Mouse (Mus musculus) kidney, embryonic 14.5 days (tissue): ENCODE measurements around the gene Prr15l. TPM values are rescaled to one million over a fixed set of nuclear protein-coding genes. Genes with fewer than 3 reads are reported as not detected.

Source experiments
- ATAC-seq: fragments of 200-750 bp; cut with Nextera tagmentation; 2 replicates; pipeline ENCODE4 v1.8.0; 2017; ENCODE audit warnings: moderate number of reproducible peaks, mild to moderate bottlenecking, moderate TSS enrichment, moderate library complexity; ENCODE audit not compliant: low FRiP score, low TSS enrichment
- H3K27ac ChIP-seq: fragments of 300-500 bp; sonication (generic); 2 replicates; pipeline ENCODE4 v1.5.1; 2014; ENCODE audit warnings: low read depth, mild to moderate bottlenecking, low read length, moderate library complexity, mixed read lengths
- H3K27me3 ChIP-seq: fragments of 300-500 bp; sonication (generic); 2 replicates; pipeline ENCODE4 v1.6.1; 2014; ENCODE audit warnings: mild to moderate bottlenecking, low read length; ENCODE audit not compliant: control insufficient read depth, insufficient read depth
- H3K36me3 ChIP-seq: fragments of 300-500 bp; sonication (generic); 2 replicates; pipeline ENCODE4 v1.6.1; 2014; ENCODE audit warnings: low read length, mixed read lengths; ENCODE audit not compliant: control insufficient read depth, insufficient read depth
- H3K4me1 ChIP-seq: fragments of 300-500 bp; sonication (generic); 2 replicates; pipeline ENCODE4 v1.6.1; 2014; ENCODE audit warnings: low read length, mixed read lengths; ENCODE audit not compliant: control insufficient read depth, insufficient read depth
- H3K4me2 ChIP-seq: fragments of 300-500 bp; sonication (generic); replicated peaks from 2 replicates; pipeline ENCODE4 v1.6.1; 2014; ENCODE audit warnings: low read depth, mild to moderate bottlenecking, low read length
- H3K4me3 ChIP-seq: fragments of 300-500 bp; sonication (generic); 2 replicates; pipeline ENCODE4 v1.5.1; 2014; ENCODE audit warnings: mild to moderate bottlenecking, low read length
- H3K9ac ChIP-seq: fragments of 300-500 bp; sonication (generic); 2 replicates; pipeline ENCODE4 v1.6.1; 2014; ENCODE audit warnings: low read depth, mild to moderate bottlenecking, low read length, moderate library complexity
- H3K9me3 ChIP-seq: fragments of 300-500 bp; sonication (generic); 2 replicates; pipeline ENCODE4 v1.6.1; 2016; ENCODE audit warnings: low read length; ENCODE audit not compliant: control insufficient read depth
- WGBS: fragments of 180-500 bp; shearing (Covaris S2); extraction: QIAGEN DNeasy Blood & Tissue Kit; methylation state at CpG from one replicate; pipeline ENCODE4 v1.1.7; 2014; 5-methylcytosine and 5-hydroxymethylcytosine counted together
- polyA plus RNA-seq: library from polyadenylated mRNA; unstranded; fragments of >200 nt; fragmentation: Nextera tagmentation; extraction: Ambion mirVana; gene quantifications from 2 replicates; pipeline ENCODE4 v1.2.1, GENCODE M21; 2014

Prr15l gene
- 33.7 and 36.3 TPM in 2 replicates for polyA plus RNA-seq

DNA sequence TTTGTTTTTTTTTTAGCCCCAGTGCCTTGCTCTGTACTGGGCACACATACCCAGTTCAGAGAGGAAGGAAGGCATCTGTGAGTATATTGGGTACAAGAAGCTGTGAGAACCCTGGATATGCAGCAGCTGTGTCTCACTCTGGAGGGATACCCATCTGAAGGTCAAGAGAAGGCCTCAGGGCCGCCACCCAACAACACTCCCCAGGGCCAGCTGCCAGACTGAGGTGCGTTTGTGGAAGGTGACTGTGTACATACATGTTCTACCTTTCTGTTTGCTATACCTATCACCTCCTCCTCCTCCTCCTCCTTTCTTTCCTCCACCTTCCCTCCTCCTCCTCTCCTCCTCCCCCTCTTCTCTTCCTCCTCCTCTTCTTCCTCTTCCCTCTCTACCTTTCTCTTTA is at the start of gene Prr15l:
TSS of gene Prr15l (plus strand) at position 17 of the 400 bp plus-strand sequence.
- no peaks in the 10 kb centered on the region for H3K36me3 ChIP-seq
- H3K27me3 ChIP-seq: no peaks in the 10 kb centered on the region
- H3K27ac ChIP-seq: peak within 1 kb of the TSS; percentile 96; the same call in 1 of the 2 replicates
- peak within 1 kb of the TSS; percentile 30 for H3K4me2 ChIP-seq
- H3K4me1 ChIP-seq: peaks cover 8% of the 10 kb centered on the region
- ATAC-seq: no peak
- peak within 1 kb of the TSS; percentile 33 for H3K4me3 ChIP-seq
- peak within 1 kb of the TSS; percentile 44 for H3K9ac ChIP-seq
- WGBS: 74% methylated on average over 2 of the region's 2 CpGs
- no peaks in the 10 kb centered on the region for H3K9me3 ChIP-seq

DNA sequence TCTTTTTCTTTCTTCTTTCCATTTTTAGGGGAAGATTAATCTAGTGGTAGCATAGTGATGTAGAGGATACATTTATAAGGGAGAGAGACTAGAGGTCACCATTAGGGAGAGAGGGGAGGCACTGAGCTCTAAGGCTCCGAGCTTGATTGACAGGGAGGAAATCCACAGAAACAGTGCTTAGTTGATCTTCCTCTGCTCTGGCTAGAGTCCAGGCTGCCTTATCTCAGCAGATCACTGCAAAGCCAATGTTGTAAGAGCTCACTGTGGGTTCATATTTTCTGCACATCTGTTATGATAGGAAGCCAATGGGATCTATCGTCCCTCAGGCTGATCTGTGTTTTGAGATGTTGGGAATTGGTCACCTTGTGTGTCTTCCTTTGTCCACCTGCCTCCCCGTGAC is 49.2 kb upstream of the Prr15l start:
- Histone ChIP-seq H3K9me3 (no peaks in the 10 kb centered on the region), H3K4me2 (no peak overlapping the region), H3K4me1 (peaks cover 12% of the 10 kb centered on the region), H3K36me3 (no peaks in the 10 kb centered on the region), H3K4me3 (no peak overlapping the region), H3K27me3 (peaks cover 6% of the 10 kb centered on the region; the same call in 1 of the 2 replicates), H3K27ac (no peak overlapping the region), H3K9ac (no peak overlapping the region)
- 73% methylated on average over 3 of the region's 3 CpGs for WGBS
- no peak for ATAC-seq

DNA sequence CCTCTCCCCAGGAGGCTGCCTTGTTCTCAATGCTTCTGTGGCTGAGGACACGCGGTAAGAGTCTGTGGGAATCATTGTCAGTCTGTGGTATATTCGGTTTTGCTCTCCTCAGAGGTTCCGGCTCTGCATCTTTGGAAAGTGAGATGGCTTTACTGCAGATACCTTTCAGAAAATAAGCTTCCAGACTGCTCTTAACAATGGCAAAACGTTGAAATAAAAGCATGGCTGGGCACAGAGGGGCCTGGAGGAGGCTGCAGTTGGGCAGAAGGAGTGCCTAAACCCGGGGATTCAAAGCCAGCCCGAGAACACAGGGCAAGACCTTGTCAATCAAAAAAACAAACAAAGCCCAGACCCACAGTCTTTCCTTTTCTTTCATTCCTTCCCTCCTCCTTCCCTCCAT is 48.5 kb upstream of the Prr15l start:
- H3K9me3 ChIP-seq: no peaks in the 10 kb centered on the region
- ATAC-seq: no peak
- H3K27ac ChIP-seq: no peak overlapping the region
- peaks cover 6% of the 10 kb centered on the region; the same call in 1 of the 2 replicates for H3K27me3 ChIP-seq
- no peak overlapping the region for H3K4me2 ChIP-seq
- no peak overlapping the region for H3K9ac ChIP-seq
- no peaks in the 10 kb centered on the region for H3K36me3 ChIP-seq
- H3K4me1 ChIP-seq: peaks cover 9% of the 10 kb centered on the region
- 40% methylated on average over 7 of the region's 7 CpGs for WGBS
- no peak overlapping the region for H3K4me3 ChIP-seq

DNA sequence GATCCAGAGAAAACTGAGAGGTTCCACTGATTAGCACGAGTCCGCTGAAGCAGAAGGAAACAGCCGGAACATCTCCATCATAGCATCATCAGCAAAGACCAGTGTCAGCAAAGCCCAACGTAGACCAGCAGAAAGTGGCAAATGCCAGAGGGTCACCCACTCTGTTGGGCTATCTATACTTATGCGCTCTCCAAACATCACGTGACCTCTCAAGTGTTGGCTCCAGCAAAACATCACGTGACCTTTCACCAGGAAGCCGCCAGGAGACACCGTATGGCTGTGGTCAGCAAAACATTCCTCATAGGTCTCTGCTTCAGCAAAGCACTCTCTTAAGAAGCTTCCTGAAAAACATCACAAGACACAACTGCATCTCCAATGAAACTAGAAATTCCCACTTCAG is 47.6 kb upstream of the Prr15l start:
- no peaks in the 10 kb centered on the region for H3K9me3 ChIP-seq
- H3K27me3 ChIP-seq: peaks cover 6% of the 10 kb centered on the region; the same call in 1 of the 2 replicates
- no peak overlapping the region for H3K9ac ChIP-seq
- H3K4me2 ChIP-seq: no peak overlapping the region
- ATAC-seq: no peak
- H3K4me3 ChIP-seq: no peak overlapping the region
- H3K27ac ChIP-seq: no peak overlapping the region
- H3K4me1 ChIP-seq: peaks cover 9% of the 10 kb centered on the region
- no peaks in the 10 kb centered on the region for H3K36me3 ChIP-seq
- 78% methylated on average over 9 of the region's 9 CpGs for WGBS

DNA sequence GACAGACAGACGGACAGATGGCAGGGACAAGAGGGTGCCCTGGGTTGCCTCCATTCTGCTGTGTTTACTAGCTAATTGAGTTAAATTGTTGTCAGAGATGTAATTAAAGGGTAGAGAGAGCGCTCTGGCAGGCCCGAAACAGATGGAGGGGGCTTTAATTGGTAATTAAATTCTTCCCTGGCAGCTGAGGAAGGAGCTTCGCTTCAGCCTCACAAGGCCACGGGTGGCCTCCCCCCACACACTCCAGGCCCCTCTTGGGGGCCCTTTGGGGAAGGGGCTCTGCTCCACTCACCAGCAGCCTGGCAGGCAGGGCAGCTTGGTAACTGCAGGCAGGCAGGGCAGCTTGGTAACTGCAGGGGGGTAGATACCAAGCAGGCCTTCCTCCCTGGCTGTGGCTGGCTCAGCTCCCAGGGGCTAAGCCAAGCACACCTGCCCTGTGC is 42.0 kb upstream of the Prr15l start:
- Histone ChIP-seq H3K4me2 (no peak overlapping the region), H3K4me3 (no peak overlapping the region), H3K9ac (no peak overlapping the region), H3K27ac (no peak overlapping the region), H3K4me1 (0 out of 2 replicates have a peak, but pooled peaks cover 5% of the 10 kb centered on the region), H3K36me3 (no peaks in the 10 kb centered on the region), H3K9me3 (no peaks in the 10 kb centered on the region), H3K27me3 (no peaks in the 10 kb centered on the region)
- ATAC-seq: no peak
- 30% methylated on average over 5 of the region's 5 CpGs for WGBS

DNA sequence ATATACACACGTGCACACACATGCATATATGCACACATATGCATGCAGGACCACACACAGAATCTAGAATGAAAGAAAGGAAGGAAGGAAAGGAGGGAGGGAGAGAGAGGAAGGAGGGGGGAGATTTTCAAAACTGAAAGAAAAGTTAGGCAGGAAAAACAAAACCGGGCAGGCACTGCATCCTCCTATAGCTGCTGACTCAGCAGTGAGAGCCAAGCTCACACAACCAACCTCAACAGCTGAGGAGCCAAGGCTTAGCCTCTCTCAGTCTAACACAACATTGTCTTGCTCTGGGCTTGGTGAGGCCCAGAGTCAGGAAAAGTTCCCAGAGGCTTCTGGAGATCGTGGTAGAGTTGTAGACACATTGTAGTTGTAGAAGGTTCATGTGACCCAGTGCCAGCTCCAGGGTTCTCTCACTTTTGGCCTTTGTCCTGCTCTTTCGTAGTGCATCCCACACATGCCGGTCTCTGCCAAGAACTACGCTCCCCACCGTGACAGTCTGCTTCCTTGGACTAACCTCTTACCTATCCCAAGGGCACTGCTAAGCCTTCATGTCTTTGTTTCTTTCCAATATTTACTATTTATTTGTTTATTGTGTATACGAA is 40.9 kb upstream of the Prr15l start:
- Histone ChIP-seq H3K36me3 (no peaks in the 10 kb centered on the region), H3K4me3 (no peak overlapping the region), H3K27ac (no peak overlapping the region), H3K27me3 (no peaks in the 10 kb centered on the region), H3K4me2 (no peak overlapping the region), H3K9me3 (no peaks in the 10 kb centered on the region), H3K4me1 (0 out of 2 replicates have a peak, but pooled peaks cover 6% of the 10 kb centered on the region), H3K9ac (no peak overlapping the region)
- no peak for ATAC-seq
- WGBS: 81% methylated on average over 8 of the region's 8 CpGs

DNA sequence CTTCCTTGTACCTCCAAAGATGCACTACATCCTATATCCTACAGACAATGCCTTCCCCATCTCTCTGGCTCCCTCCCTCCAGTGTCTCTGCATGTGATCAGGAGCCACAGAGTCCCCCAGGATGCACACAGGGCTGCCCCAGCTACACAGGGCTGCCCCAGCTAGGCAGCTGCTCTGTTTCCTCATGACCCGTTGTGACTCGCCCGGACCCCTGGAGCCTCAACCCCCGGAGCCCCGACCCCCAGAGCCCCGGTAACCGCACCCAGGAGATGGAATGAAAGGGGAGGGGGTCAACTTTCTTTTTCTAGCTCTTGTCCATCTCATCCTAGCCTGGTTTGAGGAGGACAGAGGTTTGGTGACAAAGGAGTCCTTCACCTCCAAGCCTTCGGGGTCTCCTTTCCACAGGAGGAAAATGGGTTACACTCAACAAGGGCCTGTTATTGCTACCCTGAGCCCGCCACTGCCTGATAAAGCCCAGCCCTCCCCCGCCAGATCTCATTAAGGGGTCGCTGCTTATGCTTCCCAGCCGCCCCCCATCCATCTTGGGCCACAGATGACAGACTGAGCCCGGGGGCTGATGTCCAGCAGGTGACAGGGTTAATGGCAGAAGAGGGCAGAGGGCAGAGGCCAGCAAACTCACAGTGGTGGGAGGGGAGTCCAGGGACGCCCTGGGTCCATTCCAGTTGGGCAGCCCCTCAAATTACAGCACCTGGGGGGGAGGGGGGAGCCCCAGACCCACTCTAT is 35.9 kb upstream of the Prr15l start:
- H3K27ac ChIP-seq: no peak overlapping the region
- no peaks in the 10 kb centered on the region for H3K27me3 ChIP-seq
- no peaks in the 10 kb centered on the region for H3K9me3 ChIP-seq
- no peak overlapping the region for H3K9ac ChIP-seq
- H3K36me3 ChIP-seq: no peaks in the 10 kb centered on the region
- peaks cover 8% of the 10 kb centered on the region; the same call in 1 of the 2 replicates for H3K4me1 ChIP-seq
- WGBS: 18% methylated on average over 14 of the region's 14 CpGs
- H3K4me3 ChIP-seq: no peak overlapping the region
- H3K4me2 ChIP-seq: no peak overlapping the region
- no peak for ATAC-seq

DNA sequence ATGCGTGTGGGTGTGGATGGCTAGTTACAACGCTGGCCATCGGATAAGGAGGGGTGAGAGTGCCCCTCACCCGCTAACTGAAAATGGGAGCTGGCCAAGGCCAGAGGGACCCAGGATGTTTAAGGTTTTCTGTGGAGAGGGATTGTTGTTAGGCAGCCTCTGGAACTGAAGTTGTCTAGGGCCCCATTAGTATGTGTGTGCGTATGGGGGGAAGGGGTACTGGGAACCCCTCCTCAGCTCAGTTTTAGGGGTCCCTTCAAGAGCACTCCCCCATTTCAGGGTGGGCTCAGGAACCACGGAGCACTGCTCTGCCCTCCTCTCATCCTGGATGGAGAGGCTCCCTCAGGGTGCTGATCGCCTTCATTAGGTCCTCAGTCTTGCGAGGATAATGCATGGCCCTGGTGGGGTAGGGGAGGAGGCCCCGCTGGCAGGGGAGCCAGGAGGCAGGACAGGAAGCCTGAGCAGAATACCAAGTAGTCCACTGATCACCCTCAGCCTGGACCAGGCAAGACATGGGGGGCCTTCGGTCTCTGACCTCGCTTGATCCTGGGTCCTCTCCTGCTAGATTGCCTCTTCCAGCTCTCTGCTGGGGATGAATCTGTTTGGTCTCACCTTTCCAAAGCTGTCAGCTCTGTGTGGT is 34.6 kb upstream of the Prr15l start:
- peak; percentile 24; the same call in 1 of the 2 replicates for ATAC-seq
- no peak overlapping the region for H3K27ac ChIP-seq
- no peak overlapping the region for H3K4me2 ChIP-seq
- H3K4me3 ChIP-seq: no peak overlapping the region
- peaks cover 8% of the 10 kb centered on the region; the same call in 1 of the 2 replicates for H3K4me1 ChIP-seq
- WGBS: 41% methylated on average over 11 of the region's 11 CpGs
- H3K36me3 ChIP-seq: no peaks in the 10 kb centered on the region
- H3K27me3 ChIP-seq: no peaks in the 10 kb centered on the region
- H3K9ac ChIP-seq: no peak overlapping the region
- no peaks in the 10 kb centered on the region for H3K9me3 ChIP-seq

DNA sequence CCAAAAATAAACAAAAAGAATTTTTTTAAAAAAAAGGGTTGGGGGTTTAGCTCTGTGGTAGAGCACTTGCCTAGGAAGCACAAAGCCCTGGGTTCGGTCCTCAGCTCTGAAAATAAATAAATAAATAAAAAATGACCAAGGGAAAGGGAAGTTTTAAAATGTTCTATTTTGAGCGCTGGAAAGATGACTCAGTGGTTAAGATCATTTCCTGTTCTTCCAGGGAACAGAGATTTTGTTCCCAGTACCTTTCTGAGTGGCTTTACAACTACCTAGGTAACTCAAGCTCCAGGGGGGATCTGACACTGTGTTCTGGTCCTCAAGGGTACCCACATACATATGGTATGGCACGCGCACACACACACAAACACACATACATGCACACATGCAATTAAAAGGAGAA is 32.0 kb upstream of the Prr15l start:
- 72% methylated on average over 4 of the region's 4 CpGs for WGBS
- no peaks in the 10 kb centered on the region for H3K9me3 ChIP-seq
- peaks cover 15% of the 10 kb centered on the region for H3K4me1 ChIP-seq
- no peak for ATAC-seq
- no peaks in the 10 kb centered on the region for H3K36me3 ChIP-seq
- no peak overlapping the region for H3K4me2 ChIP-seq
- no peaks in the 10 kb centered on the region for H3K27me3 ChIP-seq
- H3K27ac ChIP-seq: no peak overlapping the region
- no peak overlapping the region for H3K4me3 ChIP-seq
- no peak overlapping the region for H3K9ac ChIP-seq
